Mouse (Mus musculus) left cerebral cortex, adult 8-10 months (tissue): ENCODE measurements around the gene Cybrd1. TPM values are rescaled to one million over a fixed set of nuclear protein-coding genes. Genes with fewer than 3 reads are reported as not detected.

Source experiments
- DNase-seq, 2 experiments: peaks; one replicate each; pipeline ENCODE4 v3.0.0; 2022; ENCODE audit warnings: low spot score in 2 of 2
- total RNA-seq, 4 experiments: library from RNA; stranded (reverse); gene quantifications; 2 replicates each; pipeline ENCODE4 v1.2.4; 2022

The Cybrd1 gene
- total RNA-seq, 4 experiments from 2014 or later = 0.93 to 2.9 (median 1.5) TPM

GRCm38 (mm10) chr2:71122268-71123029, 4.7 kb downstream of the Cybrd1 start:
- DNase-seq = no peak

DNA sequence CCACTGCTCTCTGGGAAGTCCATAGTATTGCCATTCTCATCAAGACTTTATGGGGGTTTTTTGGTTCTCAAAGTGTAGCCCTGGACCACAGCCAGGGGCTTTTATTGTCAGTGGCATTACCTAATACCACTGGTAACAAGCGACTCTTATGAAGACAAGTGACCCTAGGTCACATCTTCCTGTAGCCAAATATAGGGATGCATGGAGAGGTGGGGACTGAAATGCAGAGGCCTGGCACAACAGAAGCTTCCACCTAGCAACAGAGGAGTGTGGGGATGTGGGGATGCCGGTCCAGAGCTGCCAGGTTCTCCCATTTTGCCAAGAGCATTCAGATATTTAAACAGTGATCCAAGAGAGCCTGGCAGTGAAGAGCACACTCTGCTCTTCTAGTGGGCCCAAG, 5.9 kb downstream of the Cybrd1 start:
- DNase-seq = no peak

DNA sequence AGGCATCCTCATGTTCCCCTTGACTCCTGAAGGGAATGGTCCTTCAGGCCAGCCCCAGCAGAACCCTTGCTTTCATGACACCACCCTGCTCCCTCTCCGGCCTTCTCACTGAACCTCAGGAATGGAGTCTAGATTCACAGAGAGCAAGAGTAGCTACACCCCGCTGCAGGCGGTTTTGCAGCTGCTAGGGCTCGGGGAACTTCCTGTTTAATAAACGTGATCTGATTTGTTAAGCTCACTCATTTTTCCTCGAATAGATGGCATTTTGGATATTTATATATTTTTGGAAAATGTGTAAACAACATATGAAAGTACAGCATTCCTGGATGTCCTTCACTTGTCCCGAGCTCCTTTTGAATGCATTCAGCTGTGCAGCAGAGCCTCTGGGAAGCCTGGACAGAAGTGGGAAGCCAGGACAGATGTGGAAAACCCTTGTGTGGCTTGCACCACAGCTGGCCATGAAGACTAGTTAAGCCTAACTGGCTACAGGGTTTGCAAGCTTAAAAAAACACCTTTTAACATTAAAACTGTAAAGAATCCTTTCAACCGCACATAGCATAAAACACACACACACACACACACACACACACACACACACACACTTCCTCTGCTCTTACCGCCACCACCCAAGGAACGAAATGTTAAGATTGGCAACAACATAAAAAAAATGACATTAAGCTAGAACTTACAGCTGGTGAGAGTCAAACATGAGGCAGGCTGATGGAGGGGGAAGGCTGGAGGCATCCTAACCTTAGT, 10.2 kb downstream of the Cybrd1 start:
- no peak for DNase-seq

GRCm38 (mm10) chr2:71130366-71130765, 12.6 kb downstream of the Cybrd1 start:
- DNase-seq = no peak

- DNase-seq = no peak
Measured at GRCm38 (mm10) chr2:71131866-71132496, 14.3 kb downstream of the Cybrd1 start.

GRCm38 (mm10) chr2:71134041-71134505, 16.4 kb downstream of the Cybrd1 start:
- DNase-seq = no peak

GRCm38 (mm10) chr2:71134836-71135235, 17.1 kb downstream of the Cybrd1 start:
- no peak for DNase-seq

GRCm38 (mm10) chr2:71140622-71141021, 22.9 kb downstream of the Cybrd1 start:
- no peak for DNase-seq

DNA sequence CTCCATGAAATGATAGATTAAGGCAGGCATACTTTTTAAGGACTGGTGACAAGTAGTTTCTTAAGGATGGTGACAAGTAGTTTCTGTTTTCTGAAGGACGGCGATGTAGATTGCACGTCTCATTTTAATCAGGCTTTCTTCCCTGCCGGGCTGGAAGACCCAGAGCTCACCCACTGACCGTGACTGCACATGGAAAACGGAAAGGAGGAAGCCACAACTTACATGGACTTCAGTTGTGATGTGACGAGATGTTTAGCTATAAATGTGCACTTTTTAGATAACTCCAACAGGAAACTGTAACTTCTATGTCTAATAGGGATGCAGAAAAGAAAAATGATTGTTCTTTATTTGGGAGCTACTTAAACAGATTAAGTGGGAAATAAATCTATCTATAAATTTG, 24.7 kb downstream of the Cybrd1 start:
- no peak for DNase-seq

- DNase-seq = no peak
Measured at GRCm38 (mm10) chr2:71145853-71146252, 28.1 kb downstream of the Cybrd1 start.

DNA sequence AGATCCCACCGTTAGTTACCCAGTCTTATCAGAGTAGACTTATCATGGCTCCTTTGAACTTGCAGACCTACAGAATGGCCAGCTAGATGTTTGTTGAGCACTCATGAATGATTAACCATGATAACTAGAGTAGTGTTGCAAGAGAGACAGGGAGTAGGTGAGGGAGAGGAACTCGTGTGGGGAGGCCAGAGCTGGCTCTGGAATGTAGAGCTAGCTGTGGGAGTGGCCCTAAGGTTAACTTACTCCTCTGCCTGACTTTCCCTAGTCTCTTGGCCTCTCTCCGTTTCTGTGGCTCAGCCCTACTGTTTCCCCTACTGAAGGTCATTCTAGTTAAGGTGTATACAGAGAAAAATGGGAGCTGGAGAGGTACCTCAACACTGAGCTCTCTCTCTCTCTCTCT, 28.5 kb downstream of the Cybrd1 start:
- no peak for DNase-seq

- DNase-seq = no peak
Measured at GRCm38 (mm10) chr2:71147816-71148215, 30.1 kb downstream of the Cybrd1 start.

- no peak for DNase-seq
Measured at GRCm38 (mm10) chr2:71152170-71152569, 34.4 kb downstream of the Cybrd1 start.

DNA sequence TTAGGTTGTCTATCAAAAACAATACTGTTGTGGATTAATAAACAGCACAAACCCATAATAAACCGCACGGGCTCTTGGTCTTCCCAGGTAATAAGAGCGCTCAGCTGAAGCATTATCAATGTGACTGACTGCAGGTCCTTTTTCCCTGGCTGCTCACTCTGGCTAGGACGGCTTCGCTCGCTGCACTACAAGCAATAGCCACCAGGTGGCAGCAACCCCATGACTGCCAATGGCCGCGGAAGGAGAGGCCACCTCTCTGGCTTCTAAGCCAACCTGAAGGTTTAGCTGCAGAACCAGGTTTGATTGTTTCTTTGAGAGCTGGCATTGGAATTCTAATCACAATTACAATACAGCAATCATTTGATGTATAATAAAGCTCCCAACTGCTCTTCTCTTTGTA, 37.8 kb downstream of the Cybrd1 start:
- DNase-seq = peak in 1 of 2 experiments; percentile 67

DNA sequence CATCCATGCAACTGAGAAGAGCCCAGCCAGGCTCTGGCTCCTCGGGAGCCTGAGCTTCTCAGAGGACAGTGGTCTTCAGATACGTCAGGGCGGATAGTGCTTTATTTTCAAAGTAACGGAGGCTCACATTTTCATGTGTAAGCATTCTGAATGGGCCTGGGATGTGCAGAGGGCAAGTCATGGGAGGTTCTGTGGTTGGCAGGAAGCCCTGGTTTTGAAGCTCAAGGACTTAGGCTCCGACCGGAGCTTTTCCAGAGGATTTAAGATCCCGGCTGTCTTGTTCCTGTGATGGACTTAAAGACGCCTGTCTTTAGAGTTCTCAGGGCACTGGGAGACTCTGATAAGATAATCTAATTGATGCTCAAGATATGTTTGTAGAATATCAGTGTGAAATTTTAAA, 38.7 kb downstream of the Cybrd1 start:
- DNase-seq = no peak

DNA sequence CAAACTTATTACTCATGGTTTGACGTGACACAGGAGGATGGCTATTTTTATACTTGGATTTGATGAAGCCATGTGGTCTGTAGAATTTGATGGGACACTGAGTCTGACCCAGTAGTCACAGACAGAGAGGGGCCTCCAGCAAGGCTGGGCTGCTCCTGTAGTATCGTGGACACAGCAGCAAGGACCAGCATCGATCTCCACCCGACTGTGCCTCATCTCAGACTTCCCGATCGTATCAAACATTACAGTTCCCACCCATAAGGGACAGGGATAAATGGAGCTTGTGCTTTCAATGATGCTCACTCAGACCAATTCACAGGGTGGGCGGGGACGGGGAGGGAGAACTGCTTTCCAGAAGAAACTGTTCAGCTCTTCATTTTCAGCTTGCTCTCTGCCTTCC, 40.2 kb downstream of the Cybrd1 start:
- no peak for DNase-seq

- no peak for DNase-seq
Measured at GRCm38 (mm10) chr2:71159576-71160306, 42.0 kb downstream of the Cybrd1 start.

DNA sequence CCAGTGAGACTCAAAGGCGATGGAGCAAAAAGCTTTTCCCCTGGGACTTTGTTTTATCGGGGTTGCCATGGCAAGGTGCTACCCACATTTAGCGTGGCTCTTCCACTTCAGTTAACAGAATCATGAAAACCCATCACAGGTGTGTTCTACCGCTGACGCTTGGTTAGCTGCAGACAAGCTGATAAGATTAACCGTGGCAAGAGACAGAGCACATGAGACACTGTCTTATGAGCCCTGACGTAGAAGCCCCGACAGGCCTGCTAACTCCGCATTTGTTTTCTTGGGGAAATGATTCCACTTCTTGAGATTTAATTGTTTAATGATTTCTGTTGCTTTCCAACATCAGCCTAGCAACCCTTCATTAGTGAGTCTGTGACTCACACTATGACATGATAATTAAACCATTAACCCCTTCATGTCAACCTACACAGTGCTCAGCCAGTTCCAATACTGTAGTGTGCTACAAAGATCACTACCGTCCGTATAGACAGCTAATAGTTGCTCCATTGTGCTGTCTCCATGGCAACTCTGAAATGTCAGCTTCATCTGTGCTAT, 42.7 kb downstream of the Cybrd1 start:
- peak in 1 of 2 experiments; percentile 11 for DNase-seq

DNA sequence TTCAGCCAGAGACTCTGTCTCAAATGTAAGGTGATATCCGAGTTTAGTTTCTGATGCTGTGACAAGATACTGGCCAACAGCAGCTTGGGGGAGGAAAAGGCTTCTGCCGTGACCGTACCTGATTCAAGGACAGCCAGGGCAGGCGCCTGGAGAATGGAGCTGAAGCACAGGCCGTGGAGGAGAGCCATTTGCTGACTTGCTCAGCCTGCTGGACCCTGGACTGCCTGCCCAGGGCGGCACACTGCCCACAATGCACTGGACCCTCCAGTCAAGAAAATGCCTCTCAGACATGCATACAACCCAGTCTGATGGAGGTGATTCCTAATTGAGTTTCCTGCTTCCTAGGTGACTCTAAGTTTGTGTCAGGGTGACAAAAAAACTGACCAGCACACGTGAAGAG, 43.8 kb downstream of the Cybrd1 start:
- DNase-seq = no peak

DNA sequence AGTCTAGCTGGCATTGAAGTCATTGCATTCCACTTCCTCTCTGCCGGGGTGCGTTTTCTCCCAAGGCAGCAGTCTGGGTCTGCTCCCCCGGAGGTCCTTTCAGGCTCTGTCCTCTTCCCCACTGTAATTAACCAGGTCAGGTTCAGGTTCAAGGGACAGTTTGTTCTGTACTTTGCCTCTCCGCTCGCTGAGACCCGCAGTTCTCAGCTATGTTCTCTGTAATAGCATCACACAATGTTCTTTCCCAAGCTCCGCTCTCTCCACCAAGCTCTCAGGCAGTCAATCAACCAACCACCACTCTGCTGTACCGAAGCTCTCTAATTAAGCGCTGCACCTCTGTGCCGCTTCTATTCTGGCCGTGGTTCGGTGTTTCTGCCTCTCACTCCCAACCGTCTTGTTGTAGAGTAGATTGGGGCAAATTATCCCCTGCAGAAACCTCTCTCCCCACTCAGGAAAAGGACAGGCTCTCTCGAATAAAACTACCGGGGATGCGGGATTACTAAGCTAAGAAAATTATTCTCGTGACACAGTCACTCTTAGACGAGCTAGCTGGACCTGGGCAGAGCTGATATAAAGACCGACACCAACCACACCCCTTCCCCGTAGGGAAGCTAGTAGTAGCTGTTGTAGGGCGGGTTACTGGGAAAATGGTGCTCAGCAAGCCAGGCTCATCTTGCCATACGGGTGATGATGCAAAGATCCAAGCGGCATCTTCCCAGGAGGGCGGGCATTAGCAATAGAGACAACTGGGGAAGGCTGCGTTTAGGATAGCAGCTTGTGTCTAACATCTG, 45.3 kb downstream of the Cybrd1 start:
- DNase-seq = no peak
